Mouse (Mus musculus) C2C12 (cell line): ENCODE results near the gene Mymx.

Experiments used
- CTCF ChIP-seq: IDR thresholded peaks from one replicate; pipeline ENCODE4 v1.5.1; 2011; ENCODE audit not compliant: control insufficient read depth, insufficient read depth, insufficient read length
- MYOG ChIP-seq: IDR thresholded peaks from one replicate; pipeline ENCODE4 v1.6.1; 2011; ENCODE audit not compliant: control insufficient read depth, insufficient read length; ENCODE audit errors: extremely low read depth
- USF1 ChIP-seq: IDR thresholded peaks from one replicate; pipeline ENCODE4 v1.6.1; 2011; ENCODE audit warnings: low read depth, mild to moderate bottlenecking, control low read depth, moderate library complexity

DNA sequence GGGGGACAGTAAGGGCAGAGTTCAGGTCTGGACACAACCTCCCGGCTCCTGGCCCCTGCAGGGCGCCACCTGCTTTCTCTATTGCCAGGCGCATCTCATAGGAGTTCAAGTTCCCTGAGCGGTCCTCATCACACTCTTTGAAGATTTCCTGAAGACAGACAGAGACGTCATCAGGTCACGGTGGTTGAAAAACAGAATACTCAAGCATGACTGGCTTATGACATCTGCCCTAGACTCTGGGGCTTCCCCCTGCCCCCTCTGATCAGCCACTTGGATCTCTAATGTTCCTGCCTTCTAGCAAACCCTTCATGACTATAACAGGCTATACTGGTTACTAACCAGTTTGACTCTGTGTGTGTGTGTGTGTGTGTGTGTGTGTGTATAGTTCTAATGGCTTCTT lies 30.0 kb upstream of the Mymx start:
- TF ChIP-seq USF1 (no peak), MYOG (no peak), CTCF (no peak)
